Mouse (Mus musculus): Measurements from ENCODE around the gene Ttc7b.

- TF ChIP-seq CTCF (IDR thresholded peaks at IDR 0.05; ENCODE audit: low read depth) (no peak), EP300 (optimal IDR thresholded peaks at IDR 0.05) (no peak)
Measured at GRCm38 (mm10) chr12:100542494-100542893, 21.9 kb upstream of the Ttc7b start.
